Mouse (Mus musculus) ovary, adult 18-20 months (tissue): ENCODE results near the gene Rcn3.

Experiments used
- DNase-seq: peaks from one replicate; pipeline ENCODE4 v3.0.0; 2022; ENCODE audit warnings: low spot score, mixed read lengths

Gene Rcn3

DNA sequence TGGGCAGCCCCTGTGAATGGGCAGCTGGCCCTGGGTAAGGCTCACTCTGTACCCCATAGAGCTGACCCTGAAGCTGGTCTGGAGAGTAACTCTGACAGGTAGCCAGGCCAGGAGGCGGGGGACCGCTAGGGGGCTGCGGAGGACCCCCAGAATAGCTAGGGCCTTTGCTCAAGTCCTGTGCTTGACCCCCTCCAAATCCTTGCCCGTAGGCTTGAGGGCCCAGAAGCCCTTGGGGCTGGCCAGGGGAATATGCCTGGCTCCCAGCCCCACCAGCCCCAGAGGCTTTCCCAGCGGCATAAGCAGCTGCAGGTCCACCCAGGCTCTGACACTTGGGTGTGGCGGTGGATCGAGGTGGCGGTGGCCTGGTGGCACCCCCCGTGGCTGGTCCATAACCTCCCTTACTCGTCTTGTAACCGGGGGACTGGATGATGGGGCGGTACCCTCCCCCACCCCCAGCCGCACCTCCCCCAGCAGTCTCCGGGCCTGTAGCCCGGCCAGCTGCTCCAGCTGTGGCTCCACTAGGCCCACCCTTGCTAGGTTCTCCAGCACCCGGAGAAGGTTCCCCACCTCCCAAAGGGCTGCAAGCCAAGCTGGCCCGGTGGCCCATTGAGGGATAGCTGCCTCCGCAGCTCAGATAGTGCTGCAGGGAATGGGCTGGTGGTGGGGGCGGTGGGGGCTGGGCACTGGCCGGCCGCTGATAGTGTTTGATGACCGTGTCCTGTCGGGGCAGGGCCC is 42.9 kb downstream of the Rcn3 start:
- DNase-seq: no peak

DNA sequence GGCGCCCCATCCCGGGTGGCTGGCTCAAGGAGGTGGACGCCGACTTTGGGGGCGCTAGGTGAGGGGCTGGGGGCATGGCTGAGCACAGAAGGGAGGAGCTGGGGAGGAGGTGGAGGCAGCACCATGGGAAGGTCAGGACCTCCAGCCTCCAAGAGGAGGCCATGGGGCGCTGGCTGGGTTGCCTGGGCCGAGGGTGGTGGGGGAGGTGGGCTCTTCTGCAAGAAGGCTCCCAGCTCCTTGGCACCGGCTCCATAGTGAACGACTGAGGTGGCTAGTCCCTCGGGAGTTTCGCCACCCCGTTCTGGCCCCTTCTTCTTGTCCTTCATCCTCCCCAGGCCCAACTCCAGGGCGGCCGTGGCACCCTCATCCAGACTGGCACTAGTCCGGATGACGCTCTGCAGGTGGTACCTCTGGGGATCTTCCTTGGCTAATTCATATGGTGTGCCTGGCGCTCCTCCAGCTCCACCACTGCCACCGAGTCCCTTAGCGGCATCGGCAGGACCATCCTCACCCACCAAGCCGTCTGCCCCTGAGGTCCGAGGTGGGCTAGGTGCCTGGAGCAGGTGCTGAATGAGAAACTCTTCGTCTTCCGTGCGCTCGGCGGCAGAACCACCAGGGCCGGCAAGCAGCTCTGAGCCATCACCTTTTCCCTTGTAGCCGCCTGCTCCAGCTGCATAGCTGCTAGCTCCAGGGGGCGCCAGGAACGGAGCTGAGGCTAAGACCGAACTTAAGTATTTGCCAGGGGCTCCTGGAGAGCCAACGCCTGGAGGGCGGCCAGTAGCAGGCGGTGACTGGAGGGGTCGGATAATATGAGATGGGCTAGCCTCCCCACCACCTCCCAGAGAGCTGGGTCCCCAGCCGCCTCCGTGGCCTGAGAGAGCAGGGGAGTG is 43.8 kb downstream of the Rcn3 start:
- no peak for DNase-seq

DNA sequence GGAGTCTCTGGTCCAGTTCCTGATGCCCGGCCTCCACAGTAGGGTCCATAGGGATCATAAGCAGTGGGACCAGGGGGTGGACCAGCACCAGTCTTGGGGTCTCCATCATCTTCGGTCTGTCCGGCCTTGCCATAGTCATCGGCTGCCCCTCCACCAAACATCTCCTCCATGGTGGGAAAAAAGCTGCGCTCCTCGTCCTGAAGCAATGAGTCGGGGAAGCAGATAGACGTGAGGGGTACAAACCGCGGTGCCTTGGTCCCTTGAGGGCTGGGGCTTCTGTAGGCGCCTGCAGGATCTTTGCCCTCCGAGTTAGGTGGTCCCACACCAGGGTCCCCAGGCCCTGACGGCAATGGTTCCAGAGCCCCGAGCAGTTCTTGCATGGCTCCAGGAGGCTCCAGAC is 44.5 kb downstream of the Rcn3 start:
- DNase-seq: no peak

DNA sequence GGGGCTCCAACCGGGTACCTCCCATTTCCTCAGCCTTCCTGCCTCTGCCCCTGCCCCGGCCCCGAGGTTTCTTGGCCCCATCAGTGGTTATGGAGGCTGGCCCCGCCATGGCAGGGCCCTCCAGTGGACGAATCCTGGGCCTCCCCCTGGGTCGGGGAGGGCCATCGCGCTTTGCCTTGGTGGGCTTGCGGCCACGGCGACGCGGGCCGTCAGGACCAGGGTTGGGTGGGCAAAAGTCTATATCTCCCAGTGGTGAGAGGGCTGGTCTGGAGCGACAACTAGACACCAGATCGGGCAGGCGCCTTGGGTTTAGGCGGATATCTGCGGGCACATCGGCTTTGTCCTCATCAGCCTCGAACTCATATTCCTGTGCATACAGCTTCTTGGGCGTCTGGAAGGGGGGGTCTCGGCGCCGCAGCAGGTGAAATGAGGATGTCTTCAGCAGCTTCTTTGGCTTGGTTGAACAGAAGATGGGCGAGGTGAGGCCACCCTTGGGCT is 45.1 kb downstream of the Rcn3 start:
- DNase-seq: no peak

DNA sequence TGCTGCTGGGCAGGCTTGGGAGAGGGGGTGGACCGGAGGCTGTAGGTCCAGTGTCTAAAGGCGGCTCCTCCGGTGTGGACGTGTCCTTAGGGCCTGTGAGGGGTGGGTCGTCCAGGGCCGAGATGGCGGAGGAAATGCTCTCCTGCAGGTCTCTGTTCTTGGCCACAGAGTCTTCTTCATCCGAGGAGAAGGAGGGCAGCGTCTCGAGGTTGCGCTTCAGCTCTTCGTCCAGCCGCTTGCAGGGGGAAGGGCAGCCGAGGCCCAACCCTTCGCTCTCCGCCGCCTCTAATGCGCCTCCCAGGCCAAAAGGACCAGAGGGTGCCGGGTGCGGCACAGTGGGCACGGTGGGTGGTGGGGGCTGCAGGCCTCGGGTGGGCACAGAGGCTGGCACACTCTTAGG is 46.3 kb downstream of the Rcn3 start:
- no peak for DNase-seq

DNA sequence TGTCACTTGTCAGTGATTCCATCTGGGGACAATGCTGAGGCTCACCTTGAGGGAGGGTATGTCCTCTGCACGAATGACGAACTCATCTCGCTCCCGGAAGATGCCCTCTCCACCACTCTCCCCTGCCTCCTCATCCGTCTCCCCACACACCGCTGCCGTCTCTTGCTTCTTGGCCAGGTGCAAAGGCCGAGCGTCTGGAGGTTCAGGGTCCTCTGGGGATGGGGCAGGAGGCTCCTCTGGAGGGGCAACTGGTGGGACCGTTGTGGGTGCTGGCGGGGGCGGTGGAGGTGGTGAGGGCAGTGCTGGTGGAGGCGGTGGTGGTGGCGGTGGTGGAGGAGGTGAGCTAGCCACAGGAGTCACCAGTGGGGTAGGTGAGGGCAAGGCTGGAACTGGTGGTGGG is 48.7 kb downstream of the Rcn3 start:
- no peak for DNase-seq

DNA sequence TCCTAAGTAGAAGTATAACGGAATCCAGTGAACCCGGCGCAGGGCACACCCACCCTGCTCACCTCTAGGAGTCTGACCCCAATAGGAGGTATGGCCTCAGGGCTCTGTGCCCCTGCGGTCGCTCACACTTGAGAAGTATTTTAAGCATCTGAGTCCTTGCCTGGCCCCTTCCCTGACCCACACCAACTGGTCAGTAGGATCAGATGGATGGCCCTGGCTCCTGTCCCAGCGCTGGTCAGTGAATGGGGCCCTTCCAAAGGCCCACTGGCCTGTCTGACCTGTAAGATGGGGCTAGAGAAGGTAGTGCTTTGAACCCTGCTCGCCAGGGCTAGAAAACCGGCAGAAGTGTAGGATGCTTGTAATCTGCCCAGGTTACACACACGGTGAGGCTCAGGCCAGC is 51.2 kb downstream of the Rcn3 start:
- DNase-seq: no peak

DNA sequence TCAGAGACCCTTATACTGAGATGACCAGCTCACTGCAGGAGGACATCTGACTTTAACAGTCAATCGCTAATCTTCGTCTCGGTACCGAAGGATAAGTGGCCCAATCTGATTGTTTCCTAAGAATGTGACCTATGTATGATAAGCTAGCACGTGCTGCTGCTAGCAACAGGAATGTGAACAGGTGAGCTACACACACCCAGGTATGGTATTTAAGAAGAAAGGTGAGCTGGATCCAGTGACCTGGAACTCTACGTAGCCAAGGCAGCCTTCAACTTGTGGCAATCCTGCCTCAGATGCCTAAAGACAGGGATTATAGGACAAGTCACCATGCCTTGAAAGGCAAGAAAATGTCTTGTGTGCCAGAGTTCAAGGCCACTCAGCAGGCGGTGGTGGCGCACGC is 53.6 kb downstream of the Rcn3 start:
- DNase-seq: no peak

DNA sequence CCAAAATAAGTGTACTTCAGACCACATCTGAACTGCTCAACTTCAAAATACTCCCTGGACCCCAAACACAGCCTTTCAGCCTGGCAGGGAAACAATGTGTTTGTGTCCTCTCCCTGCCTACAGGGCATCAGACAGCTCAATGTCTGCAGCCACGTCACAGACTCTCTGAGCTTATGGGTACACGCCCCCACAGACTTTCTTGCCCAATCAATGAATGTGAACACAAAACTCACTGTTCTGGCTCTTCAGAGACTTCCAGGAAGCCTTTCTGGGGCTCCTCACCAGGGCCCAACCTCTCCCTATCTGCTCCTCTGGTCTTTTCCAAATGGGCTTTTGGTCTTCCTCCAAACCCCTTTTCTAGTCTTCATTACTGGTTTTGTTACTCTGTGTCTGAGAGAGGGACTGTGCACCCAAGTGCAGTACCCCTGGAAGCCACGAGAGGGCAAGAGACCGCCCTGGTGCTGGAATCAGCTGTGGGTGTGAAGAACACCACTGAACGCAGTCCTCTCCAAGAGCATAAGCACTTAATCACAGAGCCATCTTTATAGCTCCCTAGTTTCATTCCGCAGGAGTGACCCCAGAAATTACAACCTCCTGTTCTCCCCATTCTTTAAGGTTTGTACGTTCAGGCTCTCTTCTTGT is 54.2 kb downstream of the Rcn3 start:
- DNase-seq: no peak

DNA sequence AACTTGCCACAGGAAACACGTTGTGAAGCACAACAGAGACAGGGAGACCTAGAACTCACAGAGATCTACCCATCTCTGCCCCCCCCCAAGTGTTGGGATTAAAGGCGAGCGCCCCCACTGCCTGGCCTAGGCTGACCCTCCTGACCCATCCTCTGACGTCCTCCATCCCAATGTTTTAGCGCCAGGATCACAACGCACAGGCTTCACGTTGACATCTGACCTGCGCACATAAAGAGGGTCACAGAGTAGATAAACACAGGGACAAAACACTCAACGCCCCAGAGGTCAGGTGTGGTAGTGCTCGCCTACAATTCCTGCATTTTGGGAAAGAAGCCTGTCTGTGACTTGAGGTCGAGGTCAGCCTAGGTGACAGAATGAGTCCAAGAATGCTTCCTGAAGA is 55.3 kb downstream of the Rcn3 start:
- DNase-seq: no peak

DNA sequence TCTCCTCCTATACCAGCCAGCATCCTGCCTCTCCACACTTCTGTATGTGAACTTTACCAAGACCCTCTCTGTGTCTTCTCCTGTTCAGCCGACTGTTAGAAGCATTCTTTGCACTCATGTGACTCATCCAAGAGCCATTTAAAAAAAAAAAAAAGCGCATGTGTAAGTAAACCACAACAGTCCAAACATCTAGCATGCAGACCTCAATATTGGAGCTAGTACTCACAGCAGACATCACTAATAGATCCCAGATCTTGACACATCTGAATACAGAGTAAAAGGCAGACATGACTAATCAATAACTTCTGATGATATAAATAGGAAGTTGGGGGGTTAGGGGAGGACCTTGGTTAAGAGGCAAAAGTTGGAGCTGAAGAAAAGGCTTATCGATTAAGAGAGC is 56.4 kb downstream of the Rcn3 start:
- DNase-seq: no peak

DNA sequence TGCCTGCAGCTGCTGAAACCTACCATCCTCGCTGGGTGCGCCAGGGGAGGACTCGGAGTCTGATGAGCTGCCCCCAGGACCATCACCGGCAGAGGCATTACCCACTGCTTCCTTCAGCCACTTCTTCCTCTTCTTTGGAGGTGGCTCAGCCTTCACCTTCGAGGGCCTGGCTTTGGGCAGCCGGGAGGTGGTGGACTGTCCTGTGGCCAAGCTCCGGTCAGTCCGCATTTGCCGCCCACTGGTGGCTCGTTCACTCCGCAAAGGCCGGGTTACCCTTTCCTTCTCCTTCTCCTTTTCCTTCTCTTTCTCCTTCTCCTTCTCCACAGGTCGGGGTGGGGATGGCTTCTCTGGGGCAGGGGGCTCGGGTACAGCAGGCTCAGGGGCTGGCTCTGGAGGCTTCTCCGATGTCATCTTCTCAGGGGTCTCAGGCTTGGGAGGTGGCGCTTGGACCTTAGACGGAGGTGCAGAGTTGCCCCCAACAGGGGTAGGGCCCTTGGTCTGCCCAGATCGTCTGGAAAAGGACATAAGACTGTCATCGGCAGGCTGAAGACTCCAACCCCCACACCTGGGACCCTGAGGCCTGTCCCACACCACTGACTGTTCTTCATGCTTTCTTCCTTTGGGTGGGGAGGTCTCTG is 58.2 kb downstream of the Rcn3 start:
- DNase-seq: no peak
